Mouse (Mus musculus) intestine, embryonic 16.5 days (tissue): ENCODE data around the gene Iqcf5. TPM values are rescaled to one million over a fixed set of nuclear protein-coding genes. Genes with fewer than 3 reads are reported as not detected.

ENCODE experiments used
- ATAC-seq: fragments of 200-750 bp; cut with Nextera tagmentation; 2 replicates; pipeline ENCODE4 v1.8.0; 2017; ENCODE audit warnings: moderate TSS enrichment, moderate library complexity
- H3K27ac ChIP-seq: fragments of 300-500 bp; sonication (generic); 2 replicates; pipeline ENCODE4 v1.5.1; 2014; ENCODE audit warnings: mild to moderate bottlenecking, low read length
- H3K27me3 ChIP-seq: fragments of 300-500 bp; sonication (generic); replicated peaks from 2 replicates; pipeline ENCODE4 v1.6.1; 2014; ENCODE audit warnings: low read length, control low read depth, mixed read lengths; ENCODE audit not compliant: control insufficient read depth, insufficient read depth
- H3K36me3 ChIP-seq: fragments of 300-500 bp; sonication (generic); 2 replicates; pipeline ENCODE4 v1.6.1; 2014; ENCODE audit warnings: low read length, control low read depth; ENCODE audit not compliant: control insufficient read depth, insufficient read depth
- H3K4me1 ChIP-seq: fragments of 300-500 bp; sonication (generic); 2 replicates; pipeline ENCODE4 v1.6.1; 2014; ENCODE audit warnings: low read length, control low read depth, mixed read lengths; ENCODE audit not compliant: control insufficient read depth, insufficient read depth
- H3K4me2 ChIP-seq: fragments of 300-500 bp; sonication (generic); 2 replicates; pipeline ENCODE4 v1.6.1; 2014; ENCODE audit warnings: low read depth, low read length, control low read depth
- H3K4me3 ChIP-seq: fragments of 300-500 bp; sonication (generic); 2 replicates; pipeline ENCODE4 v1.5.1; 2014; ENCODE audit warnings: mild to moderate bottlenecking, low read length
- H3K9ac ChIP-seq: fragments of 300-500 bp; sonication (generic); 2 replicates; pipeline ENCODE4 v1.6.1; 2014; ENCODE audit warnings: low read depth, low read length
- H3K9me3 ChIP-seq: fragments of 300-500 bp; sonication (generic); 2 replicates; pipeline ENCODE4 v1.6.1; 2016; ENCODE audit warnings: low read length, control low read depth; ENCODE audit not compliant: control insufficient read depth
- WGBS: fragments of 180-500 bp; shearing (Covaris S2); extraction: QIAGEN DNeasy Blood & Tissue Kit; methylation state at CpG from one replicate; pipeline ENCODE4 v1.1.7; 2014; 5-methylcytosine and 5-hydroxymethylcytosine counted together
- polyA plus RNA-seq: library from polyadenylated mRNA; unstranded; fragments of >200 nt; fragmentation: Nextera tagmentation; extraction: Ambion mirVana; gene quantifications from 2 replicates; pipeline ENCODE4 v1.2.1, GENCODE M21; 2015

Gene Iqcf5
- polyA plus RNA-seq, 1 experiment from 2014 or later: not detected

DNA sequence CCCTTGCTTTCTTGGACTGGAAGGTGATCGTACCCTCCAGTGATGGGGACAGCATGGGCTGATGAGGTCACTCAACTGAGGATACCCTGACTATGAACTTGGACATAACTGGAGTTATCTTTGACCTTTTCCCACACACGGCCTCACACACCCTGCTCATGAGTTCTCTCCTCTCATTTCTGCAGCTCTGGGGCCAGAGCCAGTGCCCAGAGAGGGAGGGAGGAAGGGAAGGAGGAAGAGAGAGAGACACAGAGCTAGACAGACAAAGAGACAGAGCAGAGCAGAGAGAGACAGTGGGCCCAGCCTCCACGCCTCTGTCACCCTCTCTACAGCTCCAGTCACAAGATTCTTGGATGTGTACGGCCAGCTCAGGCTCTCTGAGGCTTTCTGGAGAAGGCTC lies 42.1 kb upstream of the Iqcf5 start:
- H3K4me2 ChIP-seq: no peak overlapping the region
- ATAC-seq: no peak
- H3K27ac ChIP-seq: peak overlapping the region; percentile 31; the same call in 1 of the 2 replicates
- H3K9ac ChIP-seq: 0 out of 2 replicates have a peak overlapping the region, but pooled peaks have one; percentile 6
- H3K36me3 ChIP-seq: no peaks in the 10 kb centered on the region
- 57% methylated on average over 4 of the region's 4 CpGs for WGBS
- peaks cover 43% of the 10 kb centered on the region for H3K4me1 ChIP-seq
- H3K4me3 ChIP-seq: no peak overlapping the region
- no peaks in the 10 kb centered on the region for H3K27me3 ChIP-seq
- no peaks in the 10 kb centered on the region for H3K9me3 ChIP-seq

GRCm38 (mm10) chr9:106473081-106473752 lies 41.2 kb upstream of the Iqcf5 start:
- H3K36me3 ChIP-seq: no peaks in the 10 kb centered on the region
- H3K9me3 ChIP-seq: no peaks in the 10 kb centered on the region
- H3K27ac ChIP-seq: no peak overlapping the region
- peaks cover 49% of the 10 kb centered on the region for H3K4me1 ChIP-seq
- no peak overlapping the region for H3K9ac ChIP-seq
- WGBS: 90% methylated on average over 16 of the region's 16 CpGs
- no peak overlapping the region for H3K4me2 ChIP-seq
- no peak overlapping the region for H3K4me3 ChIP-seq
- no peak for ATAC-seq
- H3K27me3 ChIP-seq: no peaks in the 10 kb centered on the region

DNA sequence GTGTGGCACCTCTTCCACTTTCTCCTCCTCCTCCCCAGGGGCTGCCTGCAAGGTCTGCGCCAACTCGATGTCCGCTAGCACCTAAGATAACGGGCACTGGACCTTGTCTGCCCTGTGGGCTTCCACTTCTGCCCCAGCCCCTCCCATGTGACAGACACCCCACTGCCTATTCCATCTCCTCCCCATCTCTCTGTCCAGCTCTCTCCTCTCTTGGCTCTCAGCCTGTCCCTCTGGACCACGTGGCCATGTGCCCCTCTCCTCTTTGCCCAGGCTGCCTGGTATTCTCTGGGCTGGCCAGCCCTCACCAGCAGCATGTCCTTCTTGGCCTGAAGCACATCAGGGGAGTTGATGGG lies 40.6 kb upstream of the Iqcf5 start:
- no peak overlapping the region for H3K27ac ChIP-seq
- ATAC-seq: no peak
- H3K27me3 ChIP-seq: no peaks in the 10 kb centered on the region
- H3K36me3 ChIP-seq: no peaks in the 10 kb centered on the region
- H3K4me2 ChIP-seq: no peak overlapping the region
- H3K9me3 ChIP-seq: no peaks in the 10 kb centered on the region
- no peak overlapping the region for H3K4me3 ChIP-seq
- no peak overlapping the region; the same call in 1 of the 2 replicates for H3K9ac ChIP-seq
- WGBS: 74% methylated on average over 5 of the region's 5 CpGs
- peaks cover 50% of the 10 kb centered on the region for H3K4me1 ChIP-seq

- Histone ChIP-seq H3K36me3 (no peaks in the 10 kb centered on the region), H3K4me3 (no peak overlapping the region), H3K27me3 (no peaks in the 10 kb centered on the region), H3K4me1 (peaks cover 50% of the 10 kb centered on the region), H3K4me2 (no peak overlapping the region), H3K27ac (no peak overlapping the region), H3K9me3 (no peaks in the 10 kb centered on the region), H3K9ac (no peak overlapping the region; the same call in 1 of the 2 replicates)
- WGBS: 7% methylated on average over 6 of the region's 6 CpGs
- no peak for ATAC-seq
These were observed 39.9 kb upstream of the Iqcf5 start for GRCm38 (mm10) chr9:106474456-106474855.

GRCm38 (mm10) chr9:106475046-106475445 lies 39.3 kb upstream of the Iqcf5 start:
- 67% methylated on average over 7 of the region's 7 CpGs for WGBS
- H3K9ac ChIP-seq: no peak overlapping the region
- no peak overlapping the region for H3K4me3 ChIP-seq
- no peak overlapping the region for H3K4me2 ChIP-seq
- H3K9me3 ChIP-seq: no peaks in the 10 kb centered on the region
- H3K27me3 ChIP-seq: no peaks in the 10 kb centered on the region
- no peak for ATAC-seq
- no peaks in the 10 kb centered on the region for H3K36me3 ChIP-seq
- no peak overlapping the region for H3K27ac ChIP-seq
- peaks cover 50% of the 10 kb centered on the region for H3K4me1 ChIP-seq

GRCm38 (mm10) chr9:106475663-106476001 lies 38.7 kb upstream of the Iqcf5 start, which contains the start of gene Rrp9:
Rrp9 (plus strand) TSS chr9:106475963.
- no peak for ATAC-seq
- H3K27me3 ChIP-seq: no peaks in the 10 kb centered on the region
- H3K4me1 ChIP-seq: peaks cover 50% of the 10 kb centered on the region
- H3K9ac ChIP-seq: peak within 1 kb of the TSS; percentile 60
- no peaks in the 10 kb centered on the region for H3K36me3 ChIP-seq
- H3K9me3 ChIP-seq: no peaks in the 10 kb centered on the region
- WGBS: 89% methylated on average over 10 of the region's 10 CpGs
- peak within 1 kb of the TSS; percentile 65 for H3K27ac ChIP-seq
- peak within 1 kb of the TSS; percentile 51 for H3K4me2 ChIP-seq
- H3K4me3 ChIP-seq: peak within 1 kb of the TSS; percentile 33

DNA sequence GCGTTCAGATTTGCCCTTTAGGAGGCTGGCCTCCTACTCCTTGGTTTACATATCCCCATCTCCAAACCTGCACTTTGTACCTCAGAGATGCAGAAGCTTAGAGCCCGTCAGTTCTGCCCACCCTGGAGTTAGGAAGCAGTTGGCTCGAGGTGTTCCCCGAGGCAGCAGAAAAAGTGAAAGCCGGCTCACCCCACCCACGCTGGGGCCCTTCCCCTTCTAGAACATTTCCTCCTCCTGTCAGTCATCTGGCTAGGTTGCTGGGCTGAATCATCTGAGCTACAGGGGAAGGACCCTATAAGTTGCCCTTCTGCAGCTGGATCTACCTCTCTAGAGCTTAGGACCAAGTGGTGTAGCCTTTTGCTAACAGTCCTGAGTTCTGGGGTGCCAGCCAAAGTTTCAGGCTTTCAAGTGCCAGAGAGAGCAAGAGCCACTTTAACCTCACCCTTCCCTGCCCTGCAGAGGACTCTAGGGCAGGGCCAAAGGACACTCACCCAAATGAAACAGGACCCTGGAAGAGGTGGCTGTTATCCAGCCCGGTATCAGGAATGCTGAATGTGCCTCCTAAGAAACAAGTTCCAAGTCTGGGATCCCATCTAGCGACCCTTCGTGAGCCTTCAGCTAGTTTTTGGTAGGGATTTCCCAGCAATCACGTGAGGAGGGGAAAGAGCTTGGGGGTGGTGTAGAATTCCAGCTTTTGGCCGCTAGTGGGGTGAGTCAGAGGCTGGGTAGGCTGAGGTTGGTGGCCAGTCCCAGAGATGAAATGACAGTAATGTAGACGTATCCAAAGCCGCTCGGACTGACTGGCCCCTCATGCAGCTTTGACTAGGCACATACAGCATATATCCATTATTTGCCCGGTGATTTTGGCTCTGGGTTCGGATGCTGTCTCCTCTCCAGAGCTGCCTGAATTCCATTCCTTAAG lies 38.1 kb upstream of the Iqcf5 start:
- Histone ChIP-seq H3K4me3 (peak overlapping the region; percentile 33), H3K9ac (peak overlapping the region; percentile 60), H3K27ac (peak overlapping the region; percentile 65), H3K4me2 (peak overlapping the region; percentile 51), H3K4me1 (peaks cover 50% of the 10 kb centered on the region), H3K9me3 (no peaks in the 10 kb centered on the region), H3K27me3 (no peaks in the 10 kb centered on the region), H3K36me3 (no peaks in the 10 kb centered on the region)
- WGBS: 23% methylated on average over 16 of the region's 16 CpGs
- peak; percentile 45 for ATAC-seq

- Histone ChIP-seq H3K4me1 (peaks cover 44% of the 10 kb centered on the region), H3K4me3 (peak within 1 kb of the TSS; percentile 87), H3K36me3 (0 out of 2 replicates have a peak, but pooled peaks cover 2% of the 10 kb centered on the region), H3K27me3 (no peaks in the 10 kb centered on the region), H3K9ac (peak within 1 kb of the TSS; percentile 73), H3K4me2 (peak within 1 kb of the TSS; percentile 92), H3K27ac (peak within 1 kb of the TSS; percentile 65), H3K9me3 (no peaks in the 10 kb centered on the region)
- under 1% methylated on average over 41 of the region's 41 CpGs for WGBS
- ATAC-seq: peak; percentile 99
These were observed 37.4 kb upstream of the Iqcf5 start, which contains the start of gene Parp3 for GRCm38 (mm10) chr9:106476924-106477484. Parp3 (minus strand) TSS chr9:106476949.

GRCm38 (mm10) chr9:106477649-106478048 lies 36.7 kb upstream of the Iqcf5 start:
- H3K27ac ChIP-seq: peak overlapping the region; percentile 41; the same call in 1 of the 2 replicates
- peak overlapping the region; percentile 87 for H3K4me3 ChIP-seq
- 3% methylated on average over 16 of the region's 16 CpGs for WGBS
- peak overlapping the region; percentile 92 for H3K4me2 ChIP-seq
- H3K9ac ChIP-seq: peak overlapping the region; percentile 73
- H3K36me3 ChIP-seq: peaks cover 6% of the 10 kb centered on the region; the same call in 1 of the 2 replicates
- H3K9me3 ChIP-seq: no peaks in the 10 kb centered on the region
- ATAC-seq: no peak
- H3K4me1 ChIP-seq: peaks cover 40% of the 10 kb centered on the region
- no peaks in the 10 kb centered on the region for H3K27me3 ChIP-seq
